Mouse (Mus musculus) hindbrain, postnatal 0 days (tissue): ENCODE measurements around the gene Ifna16. TPM values are rescaled to one million over a fixed set of nuclear protein-coding genes. Genes with fewer than 3 reads are reported as not detected.
A peak's percentile ranks its signal among the peaks of the same experiment; 100 is the strongest.

Experiments used
- ATAC-seq: fragments of 200-750 bp; cut with Nextera tagmentation; 2 replicates; pipeline ENCODE4 v1.8.0; 2017; ENCODE audit warnings: mild to moderate bottlenecking, moderate TSS enrichment, moderate library complexity
- DNase-seq: peaks from one replicate; pipeline ENCODE4 v3.0.0-alpha.2; 2015; ENCODE audit warnings: low spot score
- H3K27ac ChIP-seq: fragments of 300-500 bp; sonication (generic); 2 replicates; pipeline ENCODE4 v1.5.1; 2014; ENCODE audit warnings: mild to moderate bottlenecking
- H3K27me3 ChIP-seq: fragments of 300-500 bp; sonication (generic); 2 replicates; pipeline ENCODE4 v1.6.1; 2014; ENCODE audit warnings: low read length, mixed read lengths; ENCODE audit not compliant: insufficient read depth
- H3K36me3 ChIP-seq: fragments of 300-500 bp; sonication (generic); 2 replicates; pipeline ENCODE4 v1.6.1; 2014; ENCODE audit warnings: low read length, mixed read lengths; ENCODE audit not compliant: insufficient read depth
- H3K4me1 ChIP-seq: fragments of 300-500 bp; sonication (generic); 2 replicates; pipeline ENCODE4 v1.6.1; 2014; ENCODE audit warnings: antibody characterized with exemption, low read length, mixed read lengths; ENCODE audit not compliant: insufficient read depth
- H3K4me2 ChIP-seq: fragments of 300-500 bp; sonication (generic); 2 replicates; pipeline ENCODE4 v1.6.1; 2014; ENCODE audit warnings: low read depth, mild to moderate bottlenecking, low read length, moderate library complexity, mixed read lengths
- H3K4me3 ChIP-seq: fragments of 300-500 bp; sonication (generic); 2 replicates; pipeline ENCODE4 v1.5.1; 2014; ENCODE audit warnings: low read length
- H3K9ac ChIP-seq: fragments of 300-500 bp; sonication (generic); replicated peaks from 2 replicates; pipeline ENCODE4 v1.6.1; 2014; ENCODE audit warnings: mild to moderate bottlenecking, low read length, moderate library complexity, mixed read lengths
- H3K9me3 ChIP-seq: fragments of 300-500 bp; sonication (generic); 2 replicates; pipeline ENCODE4 v1.6.1; 2016; ENCODE audit warnings: low read length, mixed read lengths
- CTCF ChIP-seq: IDR thresholded peaks from 2 replicates; pipeline ENCODE4 v1.5.1; 2016; ENCODE audit warnings: antibody characterized with exemption, control low read depth, low read depth
- WGBS: fragments of 180-500 bp; shearing (Covaris S2); extraction: QIAGEN DNeasy Blood & Tissue Kit; methylation state at CpG from one replicate; pipeline ENCODE4 v1.1.7; 2014; 5-methylcytosine and 5-hydroxymethylcytosine counted together
- polyA plus RNA-seq: library from polyadenylated mRNA; unstranded; fragments of >200 nt; fragmentation: Nextera tagmentation; extraction: Ambion mirVana; gene quantifications from 2 replicates; pipeline ENCODE4 v1.2.1, GENCODE M21; 2015
- total RNA-seq: library from RNA; depleted of rRNA; stranded (reverse); fragments of >200 nt; gene quantifications from 2 replicates; pipeline ENCODE4 v1.2.3, GENCODE M21; 2014

The Ifna16 gene
- total and polyA plus RNA-seq, 2 experiments from 2014 or later = not detected

DNA sequence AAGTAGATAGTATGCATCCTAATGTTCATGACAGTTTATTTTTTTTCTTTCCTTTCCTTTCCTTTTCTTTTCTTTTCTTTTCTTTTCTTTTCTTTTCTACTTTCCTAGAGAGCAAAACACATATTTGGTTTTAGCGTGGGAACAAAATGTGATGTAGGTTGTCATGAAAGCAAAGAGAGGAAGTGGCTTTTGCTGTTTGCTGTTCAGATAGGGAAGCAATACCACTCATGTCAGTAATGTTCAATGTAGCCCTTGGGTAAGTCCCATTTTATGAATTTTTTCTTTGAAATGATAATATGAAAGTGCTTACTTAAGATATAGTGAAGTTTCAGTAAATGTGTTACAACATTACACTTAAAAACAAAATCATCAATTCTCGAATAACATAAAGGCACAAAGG lies 16.7 kb upstream of the Ifna16 start:
- Histone ChIP-seq H3K4me1 (no peaks in the 10 kb centered on the region), H3K9ac (no peak overlapping the region), H3K4me2 (no peak overlapping the region), H3K36me3 (no peaks in the 10 kb centered on the region), H3K9me3 (no peaks in the 10 kb centered on the region), H3K27me3 (no peaks in the 10 kb centered on the region), H3K4me3 (no peak overlapping the region), H3K27ac (no peak overlapping the region)
- no peak for TF ChIP-seq CTCF
- no peak for ATAC-seq
- WGBS = 90% methylated on average over 2 of the region's 2 CpGs
- no peak for DNase-seq

DNA sequence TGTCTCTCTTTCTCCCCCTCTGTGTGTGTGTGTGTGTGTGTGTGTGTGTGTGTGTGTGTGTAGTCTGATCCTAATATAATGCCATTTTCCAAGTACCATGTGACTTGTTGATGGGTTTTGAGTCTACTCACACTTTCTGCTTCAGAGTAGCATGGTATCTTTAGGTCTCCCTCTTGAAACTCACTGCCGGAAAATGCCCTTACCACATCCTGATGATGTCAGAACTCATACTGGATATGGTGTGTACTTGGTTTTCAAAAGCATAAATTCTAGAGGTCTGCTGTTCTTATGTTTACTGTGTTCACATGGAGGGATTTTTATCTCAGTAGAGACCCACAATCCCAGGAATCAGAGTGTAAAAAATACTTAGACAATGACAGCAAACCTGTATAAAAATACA lies 15.8 kb upstream of the Ifna16 start:
- DNase-seq (no peak), ATAC-seq (no peak)
- Histone ChIP-seq H3K36me3 (no peaks in the 10 kb centered on the region), H3K9ac (no peak overlapping the region), H3K4me3 (no peak overlapping the region), H3K4me1 (no peaks in the 10 kb centered on the region), H3K27me3 (no peaks in the 10 kb centered on the region), H3K9me3 (no peaks in the 10 kb centered on the region), H3K4me2 (no peak overlapping the region), H3K27ac (no peak overlapping the region)
- 96% methylated on average over 1 of the region's 1 CpGs for WGBS
- no peak for TF ChIP-seq CTCF

DNA sequence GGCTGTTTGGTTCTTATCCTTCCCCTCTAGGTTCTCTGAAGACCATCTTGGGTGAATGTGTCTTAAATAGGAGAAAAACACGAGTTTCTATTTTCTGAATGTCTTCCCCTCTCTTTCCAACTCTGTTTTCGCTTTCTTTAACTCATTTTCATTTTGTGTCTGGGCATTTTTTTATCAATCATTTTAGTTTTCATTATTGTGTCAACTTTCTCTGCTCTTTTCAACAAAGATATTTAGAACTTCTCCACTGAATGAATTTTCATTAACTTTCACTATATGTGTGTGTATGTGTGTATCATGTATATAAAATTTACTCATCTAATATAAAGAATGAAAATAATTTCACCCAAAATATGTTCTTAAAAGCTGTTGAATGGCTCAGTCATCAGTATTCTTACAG lies 14.5 kb upstream of the Ifna16 start, which contains the start of gene Ifnab:
Gene Ifnab (minus strand): TSS at position 101 of the 400 bp plus-strand sequence.
- H3K36me3 ChIP-seq = no peaks in the 10 kb centered on the region
- H3K27ac ChIP-seq = no peak within 1 kb of the TSS
- H3K4me1 ChIP-seq = no peaks in the 10 kb centered on the region
- H3K4me2 ChIP-seq = no peak within 1 kb of the TSS
- H3K27me3 ChIP-seq = no peaks in the 10 kb centered on the region
- ATAC-seq = no peak
- no peak within 1 kb of the TSS for H3K9ac ChIP-seq
- TF ChIP-seq CTCF = no peak
- H3K4me3 ChIP-seq = no peak within 1 kb of the TSS
- no peak for DNase-seq
- 72% methylated on average over 2 of the region's 2 CpGs for WGBS
- no peaks in the 10 kb centered on the region for H3K9me3 ChIP-seq

DNA sequence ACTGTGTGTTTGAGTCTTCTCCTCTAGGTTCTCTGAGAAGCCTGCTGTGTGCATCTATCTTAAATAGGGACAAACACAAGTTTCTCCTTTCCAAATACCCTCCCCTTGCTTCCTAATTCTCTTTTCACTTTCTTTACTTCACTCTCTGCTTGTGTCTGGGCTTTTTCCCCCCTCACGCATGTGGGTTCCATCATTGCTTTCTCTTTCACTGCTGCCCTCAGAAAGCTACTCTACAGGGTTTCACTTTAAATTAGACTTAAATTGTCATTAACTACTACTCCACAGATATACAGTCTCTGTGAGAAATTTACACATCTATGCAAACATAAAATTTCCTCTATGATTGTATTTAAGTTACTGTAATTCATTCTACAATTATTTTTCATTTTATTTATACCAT lies 7.1 kb upstream of the Ifna16 start, which contains the start of gene Ifna2:
Gene Ifna2 (minus strand): TSS at position 101 of the 400 bp plus-strand sequence.
- Histone ChIP-seq H3K4me1 (no peaks in the 10 kb centered on the region), H3K4me3 (no peak within 1 kb of the TSS), H3K9me3 (no peaks in the 10 kb centered on the region), H3K9ac (no peak within 1 kb of the TSS), H3K27me3 (no peaks in the 10 kb centered on the region), H3K36me3 (no peaks in the 10 kb centered on the region), H3K27ac (no peak within 1 kb of the TSS), H3K4me2 (no peak within 1 kb of the TSS)
- no peak for DNase-seq
- no peak for ATAC-seq
- WGBS = 91% methylated on average over 1 of the region's 1 CpGs
- no peak for TF ChIP-seq CTCF

DNA sequence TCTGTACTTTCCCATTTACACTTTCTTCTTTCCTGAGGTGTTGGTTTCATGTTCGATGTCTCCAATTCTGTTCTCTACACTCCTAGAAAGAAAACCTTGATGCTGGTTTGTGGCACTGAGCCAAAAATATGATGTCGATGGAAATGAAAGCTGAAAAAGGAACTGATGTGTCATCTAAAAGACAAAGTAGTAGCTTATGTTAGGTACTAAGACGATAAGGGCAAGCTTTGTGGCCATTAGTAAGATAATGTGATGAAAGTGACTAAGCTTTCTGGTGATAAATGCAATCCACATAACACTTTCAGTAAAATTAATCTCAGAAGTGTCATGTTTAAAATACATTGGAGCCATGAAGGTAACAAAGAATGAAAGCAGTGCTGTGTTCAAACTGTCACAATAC lies 4.6 kb upstream of the Ifna16 start:
- Histone ChIP-seq H3K9me3 (no peaks in the 10 kb centered on the region), H3K4me2 (no peak overlapping the region), H3K4me3 (no peak overlapping the region), H3K27me3 (no peaks in the 10 kb centered on the region), H3K9ac (no peak overlapping the region), H3K36me3 (no peaks in the 10 kb centered on the region), H3K27ac (no peak overlapping the region), H3K4me1 (no peaks in the 10 kb centered on the region)
- DNase-seq (no peak), ATAC-seq (no peak)
- TF ChIP-seq CTCF = no peak
- WGBS = 64% methylated on average over 3 of the region's 3 CpGs

DNA sequence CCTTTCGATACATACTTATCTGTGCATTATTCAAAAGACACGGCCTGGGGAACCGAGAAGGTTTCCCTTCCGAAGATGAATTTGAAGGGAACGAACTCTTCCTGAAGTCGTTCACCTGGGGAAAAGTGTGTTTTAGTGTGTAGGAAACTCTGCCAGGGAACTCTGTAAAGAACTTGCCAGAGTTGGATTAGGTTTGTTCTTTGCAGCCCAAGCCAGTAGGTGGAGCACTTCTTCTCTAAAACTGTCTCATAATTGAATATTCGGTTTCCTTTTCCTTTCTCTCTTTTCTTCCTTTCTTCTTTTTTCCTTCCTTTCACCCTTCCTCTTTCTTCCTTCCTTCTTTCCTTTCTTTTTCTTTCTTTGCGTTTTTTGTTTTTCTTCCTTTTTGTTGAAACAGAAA lies 3.6 kb upstream of the Ifna16 start:
- Histone ChIP-seq H3K4me2 (no peak overlapping the region), H3K9me3 (no peaks in the 10 kb centered on the region), H3K27ac (no peak overlapping the region), H3K9ac (no peak overlapping the region), H3K27me3 (no peaks in the 10 kb centered on the region), H3K36me3 (no peaks in the 10 kb centered on the region), H3K4me1 (no peaks in the 10 kb centered on the region), H3K4me3 (no peak overlapping the region)
- ATAC-seq = no peak
- 52% methylated on average over 8 of the region's 8 CpGs for WGBS
- peak; percentile 63 for TF ChIP-seq CTCF
- peak; percentile 43 for DNase-seq

DNA sequence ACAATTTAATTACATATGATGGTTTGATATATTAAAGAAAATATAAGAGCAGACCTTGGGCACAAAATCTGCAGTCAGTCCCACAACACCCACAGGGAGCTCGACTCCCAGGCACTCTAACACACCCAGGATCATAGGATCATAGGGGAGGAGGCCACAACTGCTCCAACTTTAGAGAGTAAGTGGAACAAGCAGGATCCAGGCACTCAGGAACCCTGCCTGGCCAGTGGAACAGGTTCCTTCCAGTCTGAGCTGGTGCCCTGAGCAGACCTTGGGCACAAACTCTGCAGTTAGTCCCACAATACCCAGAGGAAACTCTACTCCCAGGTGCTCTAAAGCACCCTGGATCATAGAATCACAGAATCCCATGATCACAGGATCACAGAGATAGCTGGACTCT lies 21.3 kb downstream of the Ifna16 start:
- TF ChIP-seq CTCF = no peak
- WGBS = 38% methylated on average over 1 of the region's 1 CpGs

More for the DNA sequence above, 21.3 kb downstream of the Ifna16 start:
- ATAC-seq = no peak
- no peak overlapping the region for H3K4me2 ChIP-seq
- no peaks in the 10 kb centered on the region for H3K9me3 ChIP-seq
- DNase-seq = no peak
- H3K4me3 ChIP-seq = no peak overlapping the region
- no peaks in the 10 kb centered on the region for H3K36me3 ChIP-seq
- no peak overlapping the region for H3K9ac ChIP-seq
- H3K27me3 ChIP-seq = no peaks in the 10 kb centered on the region
- H3K4me1 ChIP-seq = no peaks in the 10 kb centered on the region
- no peak overlapping the region for H3K27ac ChIP-seq
